Mouse (Mus musculus) heart, postnatal 14 days (tissue): Measurements from ENCODE around the gene Gm4131. TPM values are rescaled to one million over a fixed set of nuclear protein-coding genes. Genes with fewer than 3 reads are reported as not detected.

Source experiments
- DNase-seq, 2 experiments: peaks; one replicate each; pipeline ENCODE4 v3.0.0; 2021 to 2022
- intact Hi-C: fragments of 180-260 bp; cut with DNase I; formaldehyde crosslinking; loops from one replicate; pipeline ENCODE4 v1.15.1; 2025
- total RNA-seq, 2 experiments: library from RNA; stranded (reverse); gene quantifications; 2 replicates each; pipeline ENCODE4 v1.2.3; 2021

Gene Gm4131
- total RNA-seq, 2 experiments from 2014 or later: not detected

DNA sequence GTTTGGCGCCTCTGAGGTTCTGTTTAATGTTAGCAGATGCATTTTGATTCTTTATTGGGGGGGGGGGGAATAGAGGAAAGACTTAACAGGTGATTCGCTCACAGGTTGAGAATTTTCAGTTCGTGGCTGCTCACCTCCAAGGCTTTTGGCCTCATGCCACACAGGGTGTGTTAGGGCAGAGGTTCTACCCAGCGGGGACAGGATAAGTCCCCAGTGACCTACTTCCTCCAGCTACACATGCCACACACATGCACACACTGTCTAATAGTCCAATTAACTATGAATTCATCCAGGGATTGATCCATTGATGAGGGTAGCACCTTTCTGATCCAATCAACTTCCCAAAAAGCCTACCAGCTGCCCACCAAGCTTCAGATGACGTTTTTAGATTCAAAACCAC lies 12.9 kb downstream of the Gm4131 start:
- intact Hi-C loops: loop anchor here (10.0 kb wide), 1 partner anchor 211 kb away; the partner anchor contains the start of gene Ints6

DNA sequence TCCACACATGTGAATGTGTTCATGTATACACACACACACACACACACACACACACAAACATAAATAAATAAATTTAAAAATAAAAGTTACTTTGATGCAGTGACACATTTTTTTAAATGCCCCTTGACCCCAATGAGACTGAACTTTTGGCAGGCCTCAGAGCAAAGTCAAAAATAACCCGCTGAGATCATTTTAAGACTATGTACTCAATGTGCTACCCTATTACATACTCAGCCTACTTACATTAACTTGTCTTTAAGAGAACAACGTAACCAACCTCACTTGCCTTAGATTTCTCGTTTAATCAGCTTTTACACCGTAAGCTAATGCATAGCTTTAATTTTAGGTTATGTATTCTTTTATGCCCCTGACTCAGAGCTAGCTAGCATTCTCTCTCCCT lies 13.9 kb downstream of the Gm4131 start:
- intact Hi-C loops: loop anchor here (10.0 kb wide), 1 partner anchor 212 kb away; the partner anchor contains the start of gene Ints6
- no peak for DNase-seq

More for the DNA sequence above, 12.9 kb downstream of the Gm4131 start:
- no peak for DNase-seq

DNA sequence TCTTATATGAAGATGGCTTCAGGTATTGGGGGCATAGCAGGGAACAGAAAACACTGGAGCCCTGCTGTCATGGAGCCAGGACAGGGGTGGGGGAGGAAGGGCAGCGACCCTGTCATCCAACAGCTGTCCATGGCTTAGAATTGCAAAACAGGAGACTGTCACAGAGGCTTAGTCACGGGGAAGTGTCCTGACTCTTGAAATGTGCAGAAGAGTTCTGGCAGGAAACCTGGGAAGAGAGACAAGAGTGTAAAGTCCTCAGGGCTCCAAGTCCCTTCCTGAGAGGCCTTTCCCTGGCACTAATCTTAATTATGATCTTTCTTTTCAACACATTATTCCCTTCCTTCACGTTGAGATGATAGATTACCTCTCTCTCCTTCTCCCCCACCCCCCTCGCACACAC lies 16.6 kb downstream of the Gm4131 start:
- intact Hi-C loops: loop anchor here (10.0 kb wide), 1 partner anchor 215 kb away; the partner anchor contains the start of gene Ints6
- no peak for DNase-seq

DNA sequence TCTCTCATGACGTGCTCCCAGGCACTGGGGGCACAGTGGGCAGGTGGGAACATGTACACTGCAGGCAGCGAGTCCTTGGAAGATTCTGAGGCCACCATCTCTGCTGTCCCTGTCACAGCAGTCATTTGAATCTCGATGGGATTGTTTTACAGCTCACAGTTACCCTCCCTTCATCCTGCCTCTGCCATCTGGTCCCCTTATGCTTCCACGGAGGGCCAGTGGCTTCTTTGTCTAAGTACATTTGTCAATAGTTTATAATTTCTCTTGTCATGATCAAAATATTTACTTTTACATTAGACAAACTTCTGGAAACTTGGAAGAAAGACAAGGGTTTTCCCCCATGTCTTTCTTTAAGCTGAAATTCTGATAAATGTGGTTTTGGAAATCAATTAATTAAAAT lies 20.0 kb downstream of the Gm4131 start:
- DNase-seq: no peak
- intact Hi-C loops: no loop called here

DNA sequence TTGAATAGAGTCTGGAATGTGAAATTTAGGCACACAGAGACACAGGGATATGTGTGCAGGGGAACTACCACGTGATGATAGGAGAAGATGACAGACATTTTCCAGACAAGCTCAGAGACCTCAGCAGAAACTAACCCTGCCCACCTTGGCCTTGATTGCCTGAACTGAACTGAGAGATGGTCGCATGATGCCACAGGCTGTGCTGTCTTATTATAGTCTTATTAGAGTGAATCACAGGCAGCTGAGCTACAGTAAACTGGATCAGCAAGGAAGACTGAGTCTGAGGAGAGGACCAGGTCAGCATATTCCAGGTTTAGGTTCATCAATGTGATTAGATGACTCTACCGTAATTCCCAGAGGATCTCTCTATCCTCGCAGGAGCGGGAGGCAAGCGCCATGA lies 20.4 kb downstream of the Gm4131 start:
- intact Hi-C loops: no loop called here
- no peak for DNase-seq

DNA sequence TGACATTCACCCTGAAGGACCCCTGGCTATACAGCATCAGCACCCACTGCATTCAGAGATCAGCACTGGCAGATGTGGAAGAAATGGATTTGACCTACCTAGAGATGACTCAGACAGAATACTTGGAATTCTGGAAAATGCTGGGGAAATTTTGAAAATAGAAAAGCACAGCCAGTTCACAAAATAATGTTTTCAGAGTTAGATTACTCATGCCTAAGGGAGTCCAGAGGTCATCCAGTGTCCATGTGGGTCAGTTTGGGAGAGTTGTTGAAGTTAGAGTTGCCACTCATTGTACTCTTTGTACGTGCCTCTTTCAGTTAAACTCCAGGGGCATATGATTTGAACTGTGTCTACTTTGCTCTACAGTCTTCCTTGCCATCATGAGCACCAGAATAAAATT lies 25.0 kb downstream of the Gm4131 start:
- intact Hi-C loops: no loop called here
- no peak for DNase-seq

DNA sequence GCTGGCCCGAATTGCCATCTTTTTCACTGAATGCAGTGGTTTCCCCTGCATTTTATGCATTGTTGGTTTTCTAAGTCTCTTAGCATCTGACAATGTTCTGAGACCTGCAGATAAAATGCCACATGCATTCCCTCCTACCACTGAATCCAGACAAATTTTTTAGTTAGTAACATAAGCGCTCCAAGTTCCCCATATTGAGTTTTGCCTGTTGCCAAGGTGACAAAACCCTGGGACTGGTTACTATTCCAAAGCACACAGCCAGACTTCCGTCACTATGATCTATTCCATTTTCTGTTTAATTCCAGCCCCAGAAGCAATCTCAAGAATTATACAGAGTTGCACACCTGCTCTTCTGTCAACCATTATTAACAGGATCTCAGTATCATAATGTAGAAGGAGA lies 26.9 kb downstream of the Gm4131 start:
- DNase-seq: no peak
- intact Hi-C loops: no loop called here

DNA sequence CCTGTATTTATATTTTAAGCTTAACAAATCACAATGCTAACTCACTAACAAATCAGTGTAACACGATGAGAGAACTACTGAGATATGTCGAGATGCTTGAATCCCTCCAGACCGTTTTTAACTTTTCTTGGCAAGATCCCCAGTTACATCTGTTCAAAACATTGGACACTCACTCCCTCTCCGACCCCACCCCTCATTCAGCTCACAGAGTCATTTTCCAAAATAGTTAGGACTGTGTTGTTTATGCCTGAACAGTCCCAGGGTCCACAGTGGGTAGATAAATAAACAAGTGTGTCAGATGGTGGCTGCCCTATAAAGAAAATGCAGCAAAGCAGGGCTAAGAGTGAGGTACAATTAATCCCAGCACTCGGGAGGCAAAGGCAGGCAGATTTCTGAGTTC lies 29.7 kb downstream of the Gm4131 start:
- DNase-seq: no peak
- intact Hi-C loops: no loop called here

DNA sequence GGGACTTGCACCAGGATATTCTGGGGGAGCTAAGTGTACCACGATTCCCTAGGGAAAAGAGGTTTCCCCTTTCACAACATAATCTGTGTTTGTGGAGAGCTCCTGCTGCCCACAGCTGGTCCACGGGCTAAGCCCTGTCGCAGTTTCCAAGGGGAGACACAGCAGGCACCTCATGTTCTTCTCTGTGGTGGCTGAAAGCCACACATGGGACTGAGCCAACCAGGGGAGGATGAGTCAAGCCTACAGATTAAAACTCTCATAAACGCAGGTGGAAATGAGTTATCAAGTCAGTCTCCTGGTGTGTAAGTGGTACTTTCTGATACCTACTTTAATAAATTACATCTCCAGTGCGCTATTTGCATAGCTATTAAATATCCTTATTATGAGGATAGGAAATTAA lies 30.6 kb downstream of the Gm4131 start:
- peak in 1 of 2 experiments; percentile 24 for DNase-seq
- intact Hi-C loops: no loop called here

DNA sequence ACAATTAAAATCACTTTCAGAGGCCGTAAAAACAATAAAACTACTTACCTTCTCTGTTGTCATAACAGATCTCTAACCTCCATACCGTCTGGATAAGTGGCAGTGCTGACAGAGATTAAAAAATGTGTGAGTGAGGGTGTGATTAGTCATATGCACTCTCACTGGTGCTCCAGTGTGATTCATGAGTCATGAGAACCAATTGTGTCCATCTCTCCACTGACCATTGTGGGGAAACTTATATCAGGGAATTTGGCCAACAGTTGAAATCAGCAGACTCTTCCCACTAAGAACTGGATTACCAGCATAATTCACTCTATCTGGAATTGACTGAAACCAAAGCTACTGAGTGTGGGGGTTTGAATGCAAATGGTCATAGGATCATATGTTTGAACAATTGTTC lies 35.8 kb downstream of the Gm4131 start:
- no peak for DNase-seq

DNA sequence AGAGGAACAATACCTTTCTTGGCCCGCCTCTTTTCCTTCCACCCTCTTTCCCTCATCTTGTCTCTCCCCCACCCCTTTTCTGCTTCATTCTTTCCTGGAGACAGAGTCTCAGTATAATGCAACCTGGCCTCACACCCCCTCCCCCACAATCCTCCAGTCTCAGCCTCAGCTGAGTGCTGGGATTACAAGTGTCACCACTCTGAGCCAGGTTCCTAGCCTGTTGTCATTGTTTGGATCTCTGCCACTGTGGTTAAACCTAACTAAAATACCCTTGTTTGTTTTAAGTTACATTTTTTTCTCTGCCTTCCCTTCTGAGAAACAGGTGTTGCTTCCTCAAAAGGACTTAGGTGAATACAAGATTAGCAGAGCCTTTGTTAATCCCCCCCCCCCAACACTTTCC lies 53.9 kb downstream of the Gm4131 start:
- intact Hi-C loops: no loop called here
- DNase-seq: no peak

More for the DNA sequence above, 35.8 kb downstream of the Gm4131 start:
- intact Hi-C loops: no loop called here

DNA sequence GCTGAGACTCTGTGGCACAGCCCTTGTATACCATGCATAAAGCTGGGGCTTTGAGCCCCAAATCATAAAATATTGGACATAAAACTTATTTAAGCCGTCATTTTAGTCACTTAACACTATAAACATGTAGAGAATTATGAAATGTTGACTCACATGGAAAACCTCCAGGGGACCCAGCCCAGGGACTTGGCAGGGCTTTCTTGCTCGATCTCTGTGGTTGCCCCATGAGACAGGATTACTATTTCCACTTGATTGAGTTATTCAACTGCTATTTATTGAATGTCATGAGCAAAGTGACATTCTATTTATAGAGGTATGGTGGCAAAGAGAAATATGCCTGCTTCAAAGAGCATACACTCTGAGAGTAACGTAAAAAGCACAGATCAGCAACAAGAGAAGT lies 57.4 kb downstream of the Gm4131 start:
- peak; percentile 28 to 31 for DNase-seq
- intact Hi-C loops: no loop called here

DNA sequence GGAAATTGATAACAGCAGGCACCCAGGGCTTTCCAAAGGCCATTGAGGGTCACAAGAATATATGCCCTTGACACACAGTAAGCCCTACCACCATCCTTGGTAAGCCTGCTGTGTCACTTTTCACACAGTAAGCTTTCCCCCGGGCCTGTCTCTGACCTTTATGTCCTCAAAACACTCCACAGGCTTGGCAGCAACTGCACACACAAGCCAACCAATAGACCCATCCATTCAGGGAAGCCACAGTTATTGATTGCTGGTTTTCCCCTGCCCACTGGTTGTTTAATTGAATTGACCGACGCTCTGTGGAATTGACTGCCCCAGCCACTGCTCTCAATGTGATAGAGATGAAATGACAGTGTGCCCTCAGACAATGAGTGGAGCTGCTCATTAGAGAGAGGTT lies 60.5 kb downstream of the Gm4131 start:
- intact Hi-C loops: no loop called here

DNA sequence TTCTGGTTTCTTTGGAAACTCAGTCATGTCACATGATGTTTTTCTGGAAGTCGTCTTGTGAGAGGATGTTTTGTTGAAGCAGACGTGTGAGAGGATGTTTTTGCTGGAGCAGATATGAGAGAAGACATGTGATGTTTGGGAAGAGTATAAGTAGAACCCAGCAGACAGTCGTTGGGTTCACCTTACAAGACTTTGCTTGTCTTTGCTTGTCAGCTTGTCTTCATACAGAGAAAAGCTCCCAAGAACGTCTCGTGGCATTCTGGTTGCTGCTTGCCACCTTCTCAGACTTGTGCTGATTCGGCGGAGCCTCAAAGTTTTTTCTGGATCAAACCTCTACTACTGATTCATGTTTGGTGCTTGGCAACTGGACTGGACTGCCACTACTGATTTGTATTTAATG lies 69.3 kb downstream of the Gm4131 start:
- intact Hi-C loops: no loop called here
- DNase-seq: no peak

More for the DNA sequence above, 60.5 kb downstream of the Gm4131 start:
- DNase-seq: no peak

DNA sequence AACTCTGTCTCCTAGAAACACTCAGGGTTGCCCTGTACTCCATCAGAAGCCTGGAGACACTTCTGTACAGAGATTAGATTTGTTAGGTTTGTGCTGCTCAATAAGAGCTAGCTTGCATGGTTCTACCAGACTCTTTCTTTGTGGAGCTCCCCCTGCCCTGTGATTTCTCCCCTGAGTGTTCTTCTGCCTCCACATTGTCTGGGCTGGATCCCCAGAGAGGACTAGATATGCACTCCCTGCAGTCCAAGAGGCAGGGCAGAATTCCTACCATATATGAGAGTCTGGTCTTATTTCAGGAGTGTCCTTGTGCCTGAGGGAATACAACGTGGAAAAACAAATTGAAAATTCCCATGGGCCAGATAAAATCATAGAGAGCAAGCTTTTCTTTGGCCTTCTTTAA lies 70.2 kb downstream of the Gm4131 start:
- intact Hi-C loops: no loop called here
- no peak for DNase-seq

DNA sequence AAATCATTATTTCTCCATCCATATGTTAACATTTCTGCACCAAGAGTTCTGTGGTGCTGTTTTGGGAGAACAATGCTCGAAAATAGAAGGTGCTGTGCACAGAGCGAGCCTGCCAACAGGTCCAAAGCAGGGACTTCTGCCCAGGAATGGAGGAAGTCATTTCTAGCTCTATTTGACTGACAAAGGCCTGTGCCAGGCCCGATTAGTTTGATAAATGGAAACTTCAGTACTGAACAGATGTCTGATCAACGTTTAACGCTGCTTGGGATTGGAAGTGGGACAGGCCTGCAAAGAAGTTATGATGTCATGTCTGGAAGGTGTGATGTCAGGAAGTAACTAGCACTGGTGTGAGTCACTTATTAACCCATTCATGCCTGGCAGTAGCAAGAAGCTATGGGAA lies 73.3 kb downstream of the Gm4131 start:
- no peak for DNase-seq
- intact Hi-C loops: loop anchor here (5.0 kb wide), 7 partner anchors 64 to 484 kb away; partner anchors contain the start of gene Fam124a

DNA sequence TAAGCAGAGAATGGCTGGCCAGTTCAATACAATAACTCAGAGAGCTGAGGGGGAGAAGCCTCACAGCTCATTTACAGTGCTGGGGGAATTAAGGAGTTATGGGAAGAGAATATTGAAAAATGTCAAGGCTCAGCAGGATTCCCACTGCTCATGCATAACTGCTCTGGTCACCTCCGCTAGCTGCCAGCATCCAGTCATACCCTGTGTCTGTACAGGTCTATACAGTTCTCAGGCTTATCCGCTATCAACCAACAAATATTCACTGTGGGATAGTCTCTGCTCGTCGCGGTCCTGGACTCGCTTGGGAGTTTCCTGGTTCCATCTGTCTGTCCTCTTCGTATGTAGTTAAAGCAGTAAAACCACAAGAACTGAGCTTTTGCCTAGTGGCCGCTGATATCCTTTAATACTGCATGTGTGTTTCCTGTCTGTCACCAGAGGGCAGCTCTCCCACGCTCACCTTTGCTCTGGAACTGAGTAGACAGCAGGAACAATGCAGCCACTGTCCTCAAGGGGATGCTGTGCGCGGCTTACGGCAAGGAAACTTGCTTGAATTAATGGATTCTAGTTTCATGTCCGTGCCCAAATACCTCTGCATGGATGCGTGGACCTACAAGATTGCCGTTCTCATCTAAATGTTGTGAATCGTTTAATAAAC lies 74.4 kb downstream of the Gm4131 start:
- intact Hi-C loops: loop anchor here (5.0 kb wide), 7 partner anchors 65 to 485 kb away; partner anchors contain the start of gene Fam124a
- peak; percentile 70 to 79 for DNase-seq

DNA sequence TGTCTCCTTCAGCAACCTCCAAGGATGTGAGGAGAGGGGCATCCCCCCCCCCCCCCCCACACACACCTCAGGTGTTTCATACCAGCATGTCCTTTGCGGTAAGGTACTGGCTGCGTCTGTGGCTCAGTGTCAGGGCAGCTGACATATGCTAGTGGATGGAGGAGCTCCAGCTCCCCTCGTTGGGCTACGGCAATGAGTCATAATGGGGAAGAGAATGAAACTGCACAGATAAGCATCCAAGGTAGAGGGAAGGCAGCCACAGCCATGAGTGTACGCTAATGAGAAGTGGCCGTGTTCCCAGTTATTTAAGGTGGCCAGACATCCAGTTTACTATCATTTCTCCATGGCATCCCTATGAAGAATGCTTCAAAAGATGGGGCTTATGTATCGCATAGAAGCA lies 78.5 kb downstream of the Gm4131 start:
- intact Hi-C loops: no loop called here
- DNase-seq: no peak

DNA sequence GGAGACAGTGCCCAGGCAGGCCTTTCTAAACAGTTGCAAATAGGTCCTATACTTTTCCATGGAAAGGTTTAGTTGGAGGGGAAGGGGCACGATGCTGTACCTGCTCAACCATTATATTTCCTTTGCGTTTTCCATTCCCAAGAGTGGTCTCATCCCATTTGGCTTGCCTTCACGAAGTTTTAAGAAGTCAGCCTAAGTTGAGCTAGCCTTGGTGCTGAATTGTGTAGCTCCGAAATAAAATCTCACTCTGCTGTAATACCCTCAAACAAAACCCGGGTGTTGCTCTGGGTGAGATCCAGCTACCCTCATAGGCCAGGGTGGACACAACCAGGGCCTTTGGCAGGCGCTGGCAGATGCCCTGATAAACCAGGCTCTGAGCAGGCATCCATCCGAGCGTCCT lies 85.3 kb downstream of the Gm4131 start:
- no peak for DNase-seq
- intact Hi-C loops: no loop called here

DNA sequence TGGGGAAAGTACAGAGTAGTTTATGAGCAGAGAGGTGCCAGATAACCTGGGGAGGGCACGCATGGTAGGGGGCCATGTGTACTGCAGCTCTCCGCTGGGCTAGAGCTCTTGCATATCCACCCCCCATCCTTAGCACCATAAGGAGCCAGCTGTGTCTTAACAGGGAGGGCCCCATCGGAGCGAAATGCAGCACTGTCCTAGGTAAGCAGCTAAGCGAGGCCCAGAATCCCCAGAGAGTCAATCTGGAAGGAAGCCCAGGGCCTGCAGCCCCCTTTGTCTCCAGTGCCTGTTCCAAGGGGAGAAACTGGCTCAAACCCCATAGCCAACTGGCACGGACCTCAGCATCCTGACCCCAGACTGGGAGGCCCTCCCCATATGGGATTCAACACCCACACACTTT lies 87.3 kb downstream of the Gm4131 start:
- intact Hi-C loops: no loop called here
- DNase-seq: no peak

DNA sequence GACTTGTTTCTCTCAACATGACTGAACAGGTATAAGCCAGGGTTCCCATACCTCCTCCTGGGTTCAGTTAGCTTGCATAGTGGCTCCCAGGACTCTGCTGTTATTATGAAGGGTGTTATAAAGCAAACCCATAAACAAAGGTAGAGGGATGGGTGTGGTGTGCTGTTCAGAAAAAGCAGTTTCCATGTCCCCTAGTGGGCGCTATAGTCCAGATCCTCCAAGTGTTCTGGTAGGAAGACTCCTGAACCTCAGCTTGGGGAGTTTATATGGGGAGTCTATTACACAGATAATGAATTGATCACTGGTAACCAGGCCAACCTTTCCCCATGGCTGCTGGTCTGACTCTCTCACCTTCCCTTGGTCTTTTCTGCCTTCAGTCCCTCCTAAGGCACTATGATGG lies 92.2 kb downstream of the Gm4131 start:
- no peak for DNase-seq
- intact Hi-C loops: no loop called here

DNA sequence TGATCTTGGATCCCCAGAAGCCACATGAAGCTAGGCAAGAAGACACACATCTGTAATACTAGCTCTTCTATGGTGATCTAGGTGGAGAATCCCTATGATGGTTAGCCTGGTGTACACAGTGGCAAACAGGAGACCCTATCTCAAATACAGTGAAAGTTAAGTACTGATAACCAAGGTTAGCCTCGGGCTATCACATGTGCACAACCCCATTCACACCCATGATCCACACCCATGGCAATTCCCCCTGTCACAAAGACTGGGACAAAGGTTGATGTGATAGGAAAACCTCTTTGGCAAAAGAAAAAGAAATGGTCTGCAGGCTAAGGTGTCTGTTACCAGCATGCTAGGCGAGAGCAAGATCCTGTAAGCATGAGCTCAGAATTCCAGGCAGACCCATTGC lies 94.7 kb downstream of the Gm4131 start:
- no peak for DNase-seq
- intact Hi-C loops: no loop called here

DNA sequence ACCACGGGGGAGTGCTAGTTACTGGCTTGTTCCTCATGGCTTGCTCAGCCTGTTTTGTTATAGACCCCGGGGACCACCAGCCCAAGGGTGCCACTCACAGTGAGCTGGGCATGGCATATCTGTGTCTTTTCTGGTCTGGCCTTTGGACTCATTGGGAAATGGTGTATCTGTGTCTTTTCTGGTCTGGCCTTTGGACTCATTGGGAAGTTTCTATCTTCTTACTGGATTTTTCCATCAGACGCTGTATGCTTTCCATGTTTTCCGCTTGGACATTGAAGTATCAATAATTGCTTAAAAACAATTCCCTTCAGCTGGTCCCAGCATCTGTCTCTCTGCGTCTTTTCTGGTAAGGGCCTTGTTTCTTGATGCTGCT lies 98.0 kb downstream of the Gm4131 start:
- intact Hi-C loops: no loop called here

More for the DNA sequence above, 98.0 kb downstream of the Gm4131 start:
- no peak for DNase-seq
